Mouse (Mus musculus) bone marrow macrophage, adult 2 months (primary cell): Measurements from ENCODE around the gene Serpina3c.

ENCODE experiments used
- CTCF ChIP-seq: IDR thresholded peaks from 2 replicates; pipeline ENCODE4 v1.5.1; 2012; ENCODE audit warnings: low read depth, mild to moderate bottlenecking, low read length, moderate library complexity
- POLR2A ChIP-seq: IDR thresholded peaks from 2 replicates; pipeline ENCODE4 v1.6.1; 2012; ENCODE audit warnings: mild to moderate bottlenecking, low read depth, low read length, borderline replicate concordance

GRCm38 (mm10) chr12:104100768-104101167 is 52.9 kb downstream of the Serpina3c start, which contains the start of gene Serpina5:
- TF ChIP-seq POLR2A = no peak
- no peak for TF ChIP-seq CTCF
